ENCODE assay signal across 20 mouse cellular contexts in the genomic region with DNA sequence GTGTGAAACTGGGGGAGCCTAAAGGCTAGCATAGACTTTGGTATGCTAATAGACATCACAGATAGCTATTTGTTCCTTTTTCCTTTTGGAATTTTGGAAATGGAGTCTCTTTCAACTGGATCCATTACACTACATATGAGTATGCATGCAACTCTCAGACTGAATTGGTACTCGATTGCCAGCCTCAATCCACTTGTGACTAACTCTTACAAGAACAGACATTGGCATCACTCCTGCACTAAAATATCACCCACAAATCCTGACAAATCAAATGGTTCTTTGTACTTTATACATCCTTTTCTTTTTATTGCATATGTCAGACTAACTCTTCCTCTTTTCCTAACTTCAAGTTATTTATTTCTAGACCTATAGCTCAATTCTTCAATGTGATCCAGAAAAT.
DNase-seq lines count a peak whose midpoint lies in the region; ATAC-seq lines count a peak whose summit lies in the region.
"Had no signal": no experiment of that assay in that cellular context is flagged by ENCODE, and none has a peak within 500 bp of the region (broad histone marks: within the 10 kb centered on the region; RNA-seq: fewer than 3 reads in every experiment).

No protein-coding gene starts in this region.

- DNase-seq in frontal cortex, postnatal 25 days (ENCODE audit: low spot score in 2 of 2): no peak
- DNase-seq in right cerebral cortex, adult 18-20 months: peak; percentile 4
- DNase-seq in right cerebral cortex, postnatal 10 days (ENCODE audit: low spot score in 2 of 2): no peak
- DNase-seq in brain, adult 2 months (ENCODE audit: low read depth, low spot score): peak; percentile 49
- DNase-seq in spleen, postnatal 36 days (ENCODE audit: low spot score in 2 of 2): no peak
- DNase-seq: adrenal gland, adult 2 months; adrenal gland, adult 8-10 months; adrenal gland, postnatal 10 days; adrenal gland, postnatal 14 days; adrenal gland, postnatal 25 days; adrenal gland, postnatal 36 days; B cell, adult 2 months; cerebellum, adult 11 months; cerebellum, adult 11-12 months; cerebellum, adult 18-20 months; cerebellum, adult 2 months had no signal

- ATAC-seq in frontal cortex, adult (ENCODE audit: low TSS enrichment): peak; percentile 72
- ATAC-seq: activated CD4-positive, CD25-positive, alpha-beta regulatory T cell, adult 4 months; CD4-positive, CD25-positive, alpha-beta regulatory T cell, adult 4 months; Patski had no signal

Comparison
In these comparisons a context has a peak if more than half of its experiments do, and no peak if none do; other contexts are left out.
1. DNase-seq: peak in right cerebral cortex, adult 18-20 months (single experiment) and brain, adult 2 months (single experiment); none in frontal cortex, postnatal 25 days (0 of 2), right cerebral cortex, postnatal 10 days (0 of 2) and spleen, postnatal 36 days (0 of 2).